Mouse (Mus musculus): ENCODE measurements around the gene Ubc.

DNA sequence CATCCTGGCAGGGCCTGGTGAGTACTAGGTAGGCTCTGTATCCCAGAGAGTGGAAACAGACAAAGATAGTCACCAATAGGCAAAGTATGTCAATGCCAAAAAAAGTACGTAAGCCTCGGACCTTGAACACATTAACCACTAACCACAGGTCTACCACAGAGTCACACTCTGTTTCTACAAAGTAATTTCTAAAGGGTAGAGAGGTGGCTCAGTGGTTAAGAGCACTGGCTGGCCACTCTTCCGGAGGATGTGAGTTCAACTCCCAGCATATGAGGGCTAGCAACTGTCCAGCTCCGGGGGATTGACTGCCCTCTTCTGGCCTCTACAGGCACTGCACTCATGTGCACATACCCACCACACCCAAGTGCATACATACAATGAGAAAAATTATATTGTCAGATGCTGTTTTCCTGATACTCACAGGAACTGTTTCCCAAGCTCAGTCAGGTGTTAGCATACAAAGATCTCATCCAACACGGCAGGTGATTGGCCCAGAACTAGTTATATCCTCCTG lies 37.2 kb downstream of the Ubc start:
- TF ChIP-seq POLR2A (IDR thresholded peaks at IDR 0.05; ENCODE audit: borderline replicate concordance, control insufficient read depth, low read depth, low read length) (no peak), CTCF (IDR thresholded peaks at IDR 0.05; ENCODE audit: control insufficient read depth, insufficient read depth, low read length) (peak; percentile 20; the same call in 1 of the 2 replicates)
